Mouse (Mus musculus) embryo, embryonic 10.5 days (tissue): ENCODE results near the gene Slc6a14.
A peak's percentile ranks its signal among the peaks of the same experiment; 100 is the strongest.

ENCODE experiments used
- DNase-seq: peaks from one replicate; pipeline ENCODE4 v3.0.0-alpha.2; 2015; ENCODE audit warnings: low spot score

Slc6a14 gene

GRCm38 (mm10) chrX:21714829-21715228, at the start of gene Slc6a14:
Gene Slc6a14, plus strand, starts transcription at chrX:21714896.
- no peak for DNase-seq

- DNase-seq = peak; percentile 9
These were observed 43.8 kb upstream of the Slc6a14 start for GRCm38 (mm10) chrX:21670896-21671295.

DNA sequence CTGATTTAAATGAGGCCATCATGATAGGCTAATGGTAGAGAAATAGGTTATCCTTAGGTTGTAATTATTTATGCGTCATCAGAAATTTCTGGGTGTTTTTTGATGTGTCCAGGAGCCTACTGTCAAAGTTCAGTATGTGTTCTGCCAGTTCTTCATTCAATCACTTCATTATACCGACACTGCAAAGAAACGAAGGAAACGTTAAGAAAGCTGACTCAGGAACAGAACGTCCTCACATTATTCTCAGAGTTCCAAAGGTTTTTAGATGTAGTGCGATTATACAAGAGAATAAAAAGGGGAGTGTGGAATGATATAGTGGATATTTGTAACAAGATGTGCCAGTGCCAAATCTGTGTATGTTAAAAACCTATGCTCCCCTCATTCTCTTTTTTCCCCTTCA, 19.5 kb upstream of the Slc6a14 start:
- DNase-seq = no peak

- DNase-seq = no peak
These were observed 19.0 kb upstream of the Slc6a14 start for GRCm38 (mm10) chrX:21695687-21696086.

DNA sequence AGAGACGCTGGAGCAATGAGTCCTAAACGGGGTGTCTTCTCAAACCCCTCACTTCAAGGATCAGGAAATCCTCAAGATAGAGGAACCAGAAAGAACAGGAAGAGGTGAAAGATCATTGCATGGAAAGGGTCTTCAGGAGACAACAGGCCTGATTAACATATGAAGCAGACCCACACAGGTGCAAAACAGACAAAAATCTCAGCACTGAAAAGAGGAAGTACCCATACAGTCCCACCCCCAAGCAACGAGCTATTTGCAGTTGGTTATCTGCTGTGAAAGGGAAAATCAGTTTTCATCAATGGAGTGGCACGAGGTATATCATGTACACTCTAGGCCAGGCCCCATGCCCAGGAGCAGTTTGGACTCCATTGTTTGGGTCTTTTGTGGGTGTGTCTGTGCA, 13.1 kb upstream of the Slc6a14 start:
- no peak for DNase-seq

DNA sequence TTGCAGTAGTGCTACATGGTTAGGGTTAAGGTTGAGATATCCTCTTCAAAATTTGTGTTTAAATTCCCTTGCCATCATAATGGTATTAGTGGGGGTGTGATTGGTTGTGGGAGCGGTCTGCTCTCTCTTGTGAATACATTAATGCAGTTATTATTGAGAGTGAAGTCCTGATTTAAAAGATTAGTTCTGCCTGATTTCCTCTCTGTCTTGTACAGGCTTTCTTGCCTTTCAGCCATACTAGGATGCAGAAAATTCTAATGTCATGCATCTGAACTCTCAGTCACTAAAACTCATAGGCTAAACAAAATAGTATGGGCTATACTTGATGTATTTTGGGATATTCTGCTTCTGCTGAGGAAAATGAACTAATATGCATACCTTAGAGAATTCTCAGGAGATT, 10.2 kb upstream of the Slc6a14 start:
- peak; percentile 0 for DNase-seq

GRCm38 (mm10) chrX:21715293-21715692, 597 bp downstream of the Slc6a14 start:
- DNase-seq = no peak

- DNase-seq = no peak
These were observed 2.2 kb downstream of the Slc6a14 start for GRCm38 (mm10) chrX:21716885-21717284.

DNA sequence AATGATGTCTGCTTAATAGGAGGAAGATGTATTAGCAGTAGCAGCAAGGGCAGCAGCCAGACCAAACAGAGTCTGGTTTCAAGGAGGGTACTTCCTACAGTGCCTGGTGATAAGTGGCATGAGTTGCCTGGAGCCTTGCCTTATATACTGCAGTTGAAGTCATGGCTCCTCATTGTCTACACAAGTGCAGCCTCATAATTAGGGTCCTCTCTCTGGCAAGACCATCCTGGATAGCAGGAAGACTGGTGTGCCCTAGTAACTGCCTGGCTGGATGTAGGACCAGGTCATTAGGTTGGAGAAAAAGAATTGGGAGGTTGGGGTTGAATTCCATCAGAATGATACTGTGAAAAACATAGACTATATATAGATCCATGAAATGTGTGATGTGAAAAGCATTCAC, 30.3 kb downstream of the Slc6a14 start, which contains the start of gene Gm28269:
Gene Gm28269, minus strand, starts transcription at position 101 of the 400 bp plus-strand sequence.
- no peak for DNase-seq
